ENCODE assay signal across 11 mouse cellular contexts in genomic region chr11:80669934-80670333, GRCm38 (mm10).
A peak's percentile ranks its signal among the peaks of the same experiment; 100 is the strongest.
DNase-seq lines count a peak whose midpoint lies in the region; ATAC-seq and TF ChIP-seq lines count a peak whose summit lies in the region.
"Had no signal": no experiment of that assay in that cellular context is flagged by ENCODE, and none has a peak within 500 bp of the region (broad histone marks: within the 10 kb centered on the region; RNA-seq: fewer than 3 reads in every experiment).

No protein-coding gene starts in this region.

- no peaks in the 10 kb centered on the region for H3K4me1 ChIP-seq in intestine, postnatal 0 days (replicated peaks; ENCODE audit: control insufficient read depth, insufficient read depth, low read length)
- H3K4me1 ChIP-seq in intestine, embryonic 16.5 days (ENCODE audit: control insufficient read depth, insufficient read depth, low read length) = no peaks in the 10 kb centered on the region
- H3K4me1 ChIP-seq in midbrain, postnatal 0 days (ENCODE audit: insufficient read depth, low read length) = peaks cover 6% of the 10 kb centered on the region; the same call in 1 of the 2 replicates

- H3K9ac ChIP-seq in intestine, postnatal 0 days (ENCODE audit: low read depth, low read length) = no peak overlapping the region
- H3K9ac ChIP-seq in intestine, embryonic 16.5 days (ENCODE audit: low read depth, low read length) = no peak overlapping the region
- 0 out of 2 replicates have a peak overlapping the region, but pooled peaks have one; percentile 39 for H3K9ac ChIP-seq in midbrain, postnatal 0 days (replicated peaks; ENCODE audit: low read length, poor library complexity, severe bottlenecking)

- no peak for TF ChIP-seq CTCF in intestine, postnatal 0 days (IDR thresholded peaks at IDR 0.05; ENCODE audit: low read depth)
- no peak for TF ChIP-seq CTCF in midbrain, postnatal 0 days (IDR thresholded peaks at IDR 0.05)

- WGBS in intestine, postnatal 0 days = 60% methylated on average over 4 of the region's 4 CpGs
- 70% methylated on average over 4 of the region's 4 CpGs for WGBS in intestine, embryonic 16.5 days
- WGBS in midbrain, postnatal 0 days = 40% methylated on average over 4 of the region's 4 CpGs

- H3K36me3 ChIP-seq in intestine, postnatal 0 days (ENCODE audit: control insufficient read depth, insufficient read depth) = peaks cover 30% of the 10 kb centered on the region
- H3K36me3 ChIP-seq in intestine, embryonic 16.5 days (ENCODE audit: control insufficient read depth, insufficient read depth, low read length) = peaks cover 5% of the 10 kb centered on the region; the same call in 1 of the 2 replicates
- H3K36me3 ChIP-seq in midbrain, postnatal 0 days (ENCODE audit: insufficient read depth, low read length) = no peaks in the 10 kb centered on the region

- H3K4me3 ChIP-seq in intestine, postnatal 0 days (ENCODE audit: low read depth, low read length) = no peak overlapping the region
- no peak overlapping the region for H3K4me3 ChIP-seq in intestine, embryonic 16.5 days (ENCODE audit: low read length)
- H3K4me3 ChIP-seq in midbrain, postnatal 0 days (ENCODE audit: low read depth, low read length) = no peak overlapping the region
- H3K4me3 ChIP-seq: erythroblast, embryonic 14.5 days had no signal

- ATAC-seq in intestine, postnatal 0 days = 0 out of 2 replicates have a peak, but pooled peaks have one; percentile 28
- ATAC-seq in intestine, embryonic 16.5 days = no peak
- no peak for ATAC-seq in midbrain, postnatal 0 days (ENCODE audit: low FRiP score)

- no peaks in the 10 kb centered on the region for H3K27me3 ChIP-seq in intestine, postnatal 0 days (replicated peaks; ENCODE audit: control insufficient read depth, insufficient read depth, low read length)
- no peaks in the 10 kb centered on the region for H3K27me3 ChIP-seq in intestine, embryonic 16.5 days (replicated peaks; ENCODE audit: control insufficient read depth, insufficient read depth, low read length)
- no peaks in the 10 kb centered on the region for H3K27me3 ChIP-seq in midbrain, postnatal 0 days (ENCODE audit: insufficient read depth, low read length)
- H3K27me3 ChIP-seq: CH12.LX had no signal

- peak; percentile 31 to 49 for DNase-seq in cerebellum, postnatal 10 days
- peak; percentile 30 to 49 for DNase-seq in layer of hippocampus, adult 8-10 months (ENCODE audit: low spot score in 2 of 2)
- DNase-seq in midbrain, postnatal 0 days (ENCODE audit: low spot score) = peak; percentile 22
- no peak for DNase-seq in adipocyte (ENCODE audit: low spot score)
- DNase-seq in urinary bladder, adult 18-20 months (ENCODE audit: low spot score in 2 of 2) = no peak
- no peak for DNase-seq in kidney, adult 8-10 months
- DNase-seq: kidney, adult 11 months had no signal

- no peaks in the 10 kb centered on the region for H3K9me3 ChIP-seq in intestine, postnatal 0 days (ENCODE audit: control insufficient read depth)
- no peaks in the 10 kb centered on the region for H3K9me3 ChIP-seq in intestine, embryonic 16.5 days (ENCODE audit: control insufficient read depth, low read length)
- H3K9me3 ChIP-seq in midbrain, postnatal 0 days (ENCODE audit: low read length) = no peaks in the 10 kb centered on the region

- H3K27ac ChIP-seq in intestine, postnatal 0 days (ENCODE audit: low read depth, low read length) = no peak overlapping the region
- H3K27ac ChIP-seq in intestine, embryonic 16.5 days (ENCODE audit: low read length) = no peak overlapping the region
- peak overlapping the region; percentile 80 for H3K27ac ChIP-seq in midbrain, postnatal 0 days (ENCODE audit: low read depth, low read length)

- H3K4me2 ChIP-seq in intestine, postnatal 0 days (replicated peaks; ENCODE audit: low read depth) = no peak overlapping the region
- H3K4me2 ChIP-seq in intestine, embryonic 16.5 days (ENCODE audit: low read depth, low read length) = no peak overlapping the region
- no peak overlapping the region for H3K4me2 ChIP-seq in midbrain, postnatal 0 days (ENCODE audit: low read depth, low read length, poor library complexity, severe bottlenecking)

Comparison
In these comparisons a context has a peak if more than half of its experiments do, and no peak if none do; other contexts are left out.
1. DNase-seq: peak in cerebellum, postnatal 10 days (2 of 2), layer of hippocampus, adult 8-10 months (2 of 2) and midbrain, postnatal 0 days (single experiment); none in adipocyte (single experiment), urinary bladder, adult 18-20 months (0 of 2) and kidney, adult 8-10 months (0 of 2).